Mouse (Mus musculus): ENCODE measurements around the gene AY358078. TPM values are rescaled to one million over a fixed set of nuclear protein-coding genes. Genes with fewer than 3 reads are reported as not detected.
"Not testable (repeated sequence)": the region's sequence is repeated elsewhere in the genome, so short reads cannot be mapped to it uniquely, and the experiment has no call there.

Gene AY358078
- total RNA-seq, 2 experiments from 2014 or later, result not detected

DNA sequence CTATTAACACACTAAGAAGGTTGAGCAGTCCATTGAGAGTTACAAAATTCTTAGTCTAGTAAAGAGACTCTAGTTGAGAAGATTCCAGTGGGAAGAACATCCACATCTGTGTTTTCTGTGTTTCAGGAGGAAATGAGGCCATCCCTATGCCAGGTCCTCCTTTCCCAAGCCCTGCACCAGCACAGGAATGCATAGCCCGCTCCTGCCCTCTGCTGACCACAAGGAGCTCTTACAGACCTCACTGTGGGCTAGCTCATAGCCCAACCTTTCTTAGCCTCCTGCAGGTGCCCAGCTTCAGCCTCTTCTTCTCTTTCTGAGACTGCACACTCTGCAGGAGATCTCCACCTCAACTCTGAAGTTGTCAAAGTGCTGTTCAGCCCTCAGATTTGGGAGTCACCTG lies 63.8 kb downstream of the AY358078 start:
- not testable (repeated sequence) for ATAC-seq (replicated peaks; ENCODE audit: low FRiP score, low TSS enrichment, poor library complexity, severe bottlenecking)

GRCm38 (mm10) chr14:51870756-51871155 lies 70.9 kb downstream of the AY358078 start:
- ATAC-seq (replicated peaks; ENCODE audit: low FRiP score, low TSS enrichment, poor library complexity, severe bottlenecking), result no peak

- no peak for ATAC-seq (replicated peaks; ENCODE audit: low FRiP score, low TSS enrichment, poor library complexity, severe bottlenecking)
Measured at GRCm38 (mm10) chr14:51871741-51872140, 71.9 kb downstream of the AY358078 start.

Other genes with a start within 250 kb of the AY358078 start
- not detected in 2 replicates for gene Gm5622, start 247.3 kb upstream of the AY358078 start, total RNA-seq (2014; fragmentation: Nextera tagmentation)
- gene Gm5622, start 247.3 kb upstream of the AY358078 start, total RNA-seq (2017), result not detected in 2 replicates
- gene Gm17175, start 226.0 kb upstream of the AY358078 start, total RNA-seq (2014; fragmentation: Nextera tagmentation), result not detected in 2 replicates
- not detected in 2 replicates for gene Gm17175, start 226.0 kb upstream of the AY358078 start, total RNA-seq (2017)
- not detected in 2 replicates for gene Gm17174, start 207.9 kb upstream of the AY358078 start, total RNA-seq (2014; fragmentation: Nextera tagmentation)
- not detected in 2 replicates for gene Gm17174, start 207.9 kb upstream of the AY358078 start, total RNA-seq (2017)
- gene Gm17078, start 188.7 kb upstream of the AY358078 start, total RNA-seq (2014; fragmentation: Nextera tagmentation), result not detected in 2 replicates
- not detected in 2 replicates for gene Gm17078, start 188.7 kb upstream of the AY358078 start, total RNA-seq (2017)
- gene Gm4181, start 164.4 kb upstream of the AY358078 start, total RNA-seq (2014; fragmentation: Nextera tagmentation), result not detected in 2 replicates
- gene Gm4181, start 164.4 kb upstream of the AY358078 start, total RNA-seq (2017), result not detected in 2 replicates
- gene Gm17079, start 104.6 kb upstream of the AY358078 start, total RNA-seq (2014; fragmentation: Nextera tagmentation), result not detected in 2 replicates
- not detected in 2 replicates for gene Gm17079, start 104.6 kb upstream of the AY358078 start, total RNA-seq (2017)
- gene Gm5800, start 82.9 kb upstream of the AY358078 start, total RNA-seq (2014; fragmentation: Nextera tagmentation), result not detected in 2 replicates
- not detected in 2 replicates for gene Gm5800, start 82.9 kb upstream of the AY358078 start, total RNA-seq (2017)
- gene Ang4, start 26.5 kb upstream of the AY358078 start, total RNA-seq (2014; fragmentation: Nextera tagmentation), result not detected in 2 replicates
- gene Ang4, start 26.5 kb upstream of the AY358078 start, total RNA-seq (2017), result not detected in 2 replicates
- not detected in 2 replicates for gene Ear6, start 53.7 kb downstream of the AY358078 start, total RNA-seq (2014; fragmentation: Nextera tagmentation)
- gene Ear6, start 53.7 kb downstream of the AY358078 start, total RNA-seq (2017), result not detected in 2 replicates
- gene Mettl17, start 84.8 kb downstream of the AY358078 start, total RNA-seq (2014; fragmentation: Nextera tagmentation), result 23.4 and 33.9 TPM in 2 replicates
- gene Mettl17, start 84.8 kb downstream of the AY358078 start, total RNA-seq (2017), result 9.5 and 13.7 TPM in 2 replicates
- 0.69 and 1.4 TPM in 2 replicates for gene Slc39a2, start 92.8 kb downstream of the AY358078 start, total RNA-seq (2014; fragmentation: Nextera tagmentation)
- not detected in 2 replicates for gene Slc39a2, start 92.8 kb downstream of the AY358078 start, total RNA-seq (2017)
- gene Ndrg2, start 114.1 kb downstream of the AY358078 start, total RNA-seq (2014; fragmentation: Nextera tagmentation), result 1.9 and 11.1 TPM in 2 replicates
- gene Ndrg2, start 114.1 kb downstream of the AY358078 start, total RNA-seq (2017), result 2.1 and 3.4 TPM in 2 replicates
- not detected in 2 replicates for gene Tppp2, start 118.4 kb downstream of the AY358078 start, total RNA-seq (2014; fragmentation: Nextera tagmentation)
- gene Tppp2, start 118.4 kb downstream of the AY358078 start, total RNA-seq (2017), result not detected in 2 replicates
- not detected in 2 replicates for gene Rnase13, start 122.7 kb downstream of the AY358078 start, total RNA-seq (2014; fragmentation: Nextera tagmentation)
- gene Rnase13, start 122.7 kb downstream of the AY358078 start, total RNA-seq (2017), result not detected in 2 replicates
- gene Arhgef40, start 184.7 kb downstream of the AY358078 start, total RNA-seq (2014; fragmentation: Nextera tagmentation), result 25.4 and 35.5 TPM in 2 replicates
- 5.1 and 39.4 TPM in 2 replicates for gene Arhgef40, start 184.7 kb downstream of the AY358078 start, total RNA-seq (2017)
- not detected in 2 replicates for gene Tmem253, start 215.6 kb downstream of the AY358078 start, total RNA-seq (2014; fragmentation: Nextera tagmentation)
- not detected in 2 replicates for gene Tmem253, start 215.6 kb downstream of the AY358078 start, total RNA-seq (2017)
- gene Zfp219, start 220.7 kb downstream of the AY358078 start, total RNA-seq (2014; fragmentation: Nextera tagmentation), result 8.6 and 15.1 TPM in 2 replicates
- gene Zfp219, start 220.7 kb downstream of the AY358078 start, total RNA-seq (2017), result 4.8 and 30.1 TPM in 2 replicates
- gene Olfr221, start 242.4 kb downstream of the AY358078 start, total RNA-seq (2014; fragmentation: Nextera tagmentation), result not detected in 2 replicates
- not detected in 2 replicates for gene Olfr221, start 242.4 kb downstream of the AY358078 start, total RNA-seq (2017)